Mouse (Mus musculus): Measurements from ENCODE around the gene Rasgef1a. TPM values are rescaled to one million over a fixed set of nuclear protein-coding genes. Genes with fewer than 3 reads are reported as not detected.

Gene Rasgef1a
- 0.13 TPM in 1 of 2 replicates, not detected in the other for polyA plus RNA-seq (2016; fragmentation: Nextera tagmentation; extraction: Ambion mirVana)

- Histone ChIP-seq H3K4me1 (replicated peaks) (peaks cover 4% of the 10 kb centered on the region), H3K4me2 (peak within 1 kb of the TSS; percentile 71), H3K27me3 (peaks cover 82% of the 10 kb centered on the region), H3K9ac (replicated peaks) (no peak within 1 kb of the TSS; the same call in none of the 2 replicates), H3K9me3 (no peaks in the 10 kb centered on the region), H3K36me3 (no peaks in the 10 kb centered on the region), H3K27ac (no peak within 1 kb of the TSS), H3K4me3 (replicated peaks) (peak within 1 kb of the TSS; percentile 44)
- ATAC-seq (ENCODE audit: insufficient number of reproducible peaks, insufficient read depth, low FRiP score, low TSS enrichment, low read depth), result no peak
- WGBS, result 10% methylated on average over 69 of the region's 70 CpGs
Measured at GRCm38 (mm10) chr6:118010756-118011615, at the start of gene Rasgef1a. Rasgef1a (plus strand) TSS chr6:118011438.

- H3K4me2 ChIP-seq, result no peak overlapping the region
- no peak overlapping the region for H3K27ac ChIP-seq
- no peaks in the 10 kb centered on the region for H3K36me3 ChIP-seq
- no peak for ATAC-seq (ENCODE audit: insufficient number of reproducible peaks, insufficient read depth, low FRiP score, low TSS enrichment, low read depth)
- H3K27me3 ChIP-seq, result no peaks in the 10 kb centered on the region
- no peak overlapping the region for H3K4me3 ChIP-seq (replicated peaks)
- H3K4me1 ChIP-seq (replicated peaks), result no peaks in the 10 kb centered on the region
- H3K9me3 ChIP-seq, result peaks cover 6% of the 10 kb centered on the region
- no peak overlapping the region for H3K9ac ChIP-seq (replicated peaks)
- WGBS, result 88% methylated on average over 3 of the region's 3 CpGs
Measured at GRCm38 (mm10) chr6:117963201-117963600, 48.0 kb upstream of the Rasgef1a start.

GRCm38 (mm10) chr6:117966729-117967128, 44.5 kb upstream of the Rasgef1a start:
- 24% methylated on average over 9 of the region's 9 CpGs for WGBS
- ATAC-seq (ENCODE audit: insufficient number of reproducible peaks, insufficient read depth, low FRiP score, low TSS enrichment, low read depth), result no peak
- H3K27me3 ChIP-seq, result no peaks in the 10 kb centered on the region
- H3K4me2 ChIP-seq, result no peak overlapping the region
- H3K4me1 ChIP-seq (replicated peaks), result no peaks in the 10 kb centered on the region
- no peak overlapping the region for H3K9ac ChIP-seq (replicated peaks)
- no peak overlapping the region for H3K4me3 ChIP-seq (replicated peaks)
- no peaks in the 10 kb centered on the region for H3K36me3 ChIP-seq
- peaks cover 6% of the 10 kb centered on the region for H3K9me3 ChIP-seq
- no peak overlapping the region for H3K27ac ChIP-seq

GRCm38 (mm10) chr6:117987173-117987572, 24.1 kb upstream of the Rasgef1a start:
- WGBS, result 60% methylated on average over 5 of the region's 5 CpGs
- H3K4me2 ChIP-seq, result no peak overlapping the region

GRCm38 (mm10) chr6:117989209-117989608, 22.0 kb upstream of the Rasgef1a start:
- 86% methylated on average over 7 of the region's 7 CpGs for WGBS
- Histone ChIP-seq H3K4me3 (replicated peaks) (no peak overlapping the region), H3K9ac (replicated peaks) (no peak overlapping the region), H3K4me1 (replicated peaks) (no peaks in the 10 kb centered on the region), H3K27ac (no peak overlapping the region), H3K9me3 (0 out of 2 replicates have a peak, but pooled peaks cover 3% of the 10 kb centered on the region), H3K4me2 (no peak overlapping the region), H3K36me3 (no peaks in the 10 kb centered on the region), H3K27me3 (no peaks in the 10 kb centered on the region)
- ATAC-seq (ENCODE audit: insufficient number of reproducible peaks, insufficient read depth, low FRiP score, low TSS enrichment, low read depth), result no peak

More at GRCm38 (mm10) chr6:117987173-117987572, 24.1 kb upstream of the Rasgef1a start:
- ATAC-seq (ENCODE audit: insufficient number of reproducible peaks, insufficient read depth, low FRiP score, low TSS enrichment, low read depth), result no peak
- H3K4me3 ChIP-seq (replicated peaks), result no peak overlapping the region
- no peaks in the 10 kb centered on the region for H3K27me3 ChIP-seq
- H3K9ac ChIP-seq (replicated peaks), result no peak overlapping the region
- H3K36me3 ChIP-seq, result no peaks in the 10 kb centered on the region
- H3K4me1 ChIP-seq (replicated peaks), result no peaks in the 10 kb centered on the region
- no peak overlapping the region for H3K27ac ChIP-seq
- H3K9me3 ChIP-seq, result 0 out of 2 replicates have a peak, but pooled peaks cover 3% of the 10 kb centered on the region

GRCm38 (mm10) chr6:117990649-117991048, 20.6 kb upstream of the Rasgef1a start:
- H3K36me3 ChIP-seq, result no peaks in the 10 kb centered on the region
- peaks cover 7% of the 10 kb centered on the region; the same call in 1 of the 2 replicates for H3K27me3 ChIP-seq
- H3K9me3 ChIP-seq, result 0 out of 2 replicates have a peak, but pooled peaks cover under 1% of the 10 kb centered on the region
- H3K4me2 ChIP-seq, result no peak overlapping the region
- H3K4me1 ChIP-seq (replicated peaks), result no peaks in the 10 kb centered on the region
- no peak overlapping the region for H3K9ac ChIP-seq (replicated peaks)
- WGBS, result 86% methylated on average over 8 of the region's 8 CpGs
- ATAC-seq (ENCODE audit: insufficient number of reproducible peaks, insufficient read depth, low FRiP score, low TSS enrichment, low read depth), result no peak
- no peak overlapping the region for H3K4me3 ChIP-seq (replicated peaks)
- H3K27ac ChIP-seq, result no peak overlapping the region

- Histone ChIP-seq H3K27ac (no peak overlapping the region), H3K9ac (replicated peaks) (no peak overlapping the region), H3K27me3 (peaks cover 13% of the 10 kb centered on the region; the same call in 1 of the 2 replicates), H3K9me3 (no peaks in the 10 kb centered on the region), H3K4me2 (no peak overlapping the region), H3K4me3 (replicated peaks) (no peak overlapping the region), H3K4me1 (replicated peaks) (no peaks in the 10 kb centered on the region), H3K36me3 (no peaks in the 10 kb centered on the region)
- WGBS, result 69% methylated on average over 7 of the region's 7 CpGs
- no peak for ATAC-seq (ENCODE audit: insufficient number of reproducible peaks, insufficient read depth, low FRiP score, low TSS enrichment, low read depth)
Measured at GRCm38 (mm10) chr6:117991297-117991696, 19.9 kb upstream of the Rasgef1a start.

GRCm38 (mm10) chr6:117991928-117992327, 19.3 kb upstream of the Rasgef1a start:
- Histone ChIP-seq H3K9ac (replicated peaks) (no peak overlapping the region), H3K4me3 (replicated peaks) (no peak overlapping the region), H3K4me1 (replicated peaks) (no peaks in the 10 kb centered on the region), H3K36me3 (no peaks in the 10 kb centered on the region), H3K4me2 (no peak overlapping the region), H3K9me3 (no peaks in the 10 kb centered on the region), H3K27ac (no peak overlapping the region), H3K27me3 (peaks cover 18% of the 10 kb centered on the region)
- no peak for ATAC-seq (ENCODE audit: insufficient number of reproducible peaks, insufficient read depth, low FRiP score, low TSS enrichment, low read depth)
- WGBS, result 66% methylated on average over 8 of the region's 8 CpGs

- H3K27me3 ChIP-seq, result peaks cover 29% of the 10 kb centered on the region
- H3K9me3 ChIP-seq, result no peaks in the 10 kb centered on the region
- WGBS, result 41% methylated on average over 9 of the region's 9 CpGs
- H3K9ac ChIP-seq (replicated peaks), result no peak overlapping the region
- H3K4me1 ChIP-seq (replicated peaks), result no peaks in the 10 kb centered on the region
- no peaks in the 10 kb centered on the region for H3K36me3 ChIP-seq
- no peak overlapping the region for H3K4me2 ChIP-seq
- H3K27ac ChIP-seq, result no peak overlapping the region
- no peak overlapping the region for H3K4me3 ChIP-seq (replicated peaks)
- ATAC-seq (ENCODE audit: insufficient number of reproducible peaks, insufficient read depth, low FRiP score, low TSS enrichment, low read depth), result no peak
Measured at GRCm38 (mm10) chr6:117995168-117995567, 16.1 kb upstream of the Rasgef1a start.

GRCm38 (mm10) chr6:118001272-118001671, 10.0 kb upstream of the Rasgef1a start:
- H3K9ac ChIP-seq (replicated peaks), result no peak overlapping the region
- ATAC-seq (ENCODE audit: insufficient number of reproducible peaks, insufficient read depth, low FRiP score, low TSS enrichment, low read depth), result no peak
- H3K4me2 ChIP-seq, result no peak overlapping the region
- H3K4me3 ChIP-seq (replicated peaks), result no peak overlapping the region
- no peaks in the 10 kb centered on the region for H3K36me3 ChIP-seq
- H3K9me3 ChIP-seq, result no peaks in the 10 kb centered on the region
- peaks cover 22% of the 10 kb centered on the region for H3K27me3 ChIP-seq
- 29% methylated on average over 3 of the region's 3 CpGs for WGBS
- H3K27ac ChIP-seq, result no peak overlapping the region
- H3K4me1 ChIP-seq (replicated peaks), result no peaks in the 10 kb centered on the region

- no peak for ATAC-seq (ENCODE audit: insufficient number of reproducible peaks, insufficient read depth, low FRiP score, low TSS enrichment, low read depth)
- H3K4me3 ChIP-seq (replicated peaks), result no peak overlapping the region
- H3K27ac ChIP-seq, result no peak overlapping the region
- no peaks in the 10 kb centered on the region for H3K36me3 ChIP-seq
- peaks cover 49% of the 10 kb centered on the region for H3K27me3 ChIP-seq
- no peak overlapping the region for H3K9ac ChIP-seq (replicated peaks)
- peaks cover 4% of the 10 kb centered on the region for H3K4me1 ChIP-seq (replicated peaks)
- H3K9me3 ChIP-seq, result no peaks in the 10 kb centered on the region
- 49% methylated on average over 5 of the region's 5 CpGs for WGBS
- no peak overlapping the region for H3K4me2 ChIP-seq
Measured at GRCm38 (mm10) chr6:118007302-118007701, 3.9 kb upstream of the Rasgef1a start.

Data from limb, embryonic 12.5 days (tissue).